Mouse (Mus musculus) ES-Bruce4 (cell line): ENCODE results near the gene Gpr156.

Source experiments
- CTCF ChIP-seq: IDR thresholded peaks from one replicate; pipeline ENCODE4 v1.8.1; 2011; ENCODE audit warnings: low read depth, low read length
- EP300 ChIP-seq: IDR thresholded peaks from 2 replicates; pipeline ENCODE4 v1.6.1; 2011; ENCODE audit warnings: low read depth, low read length; ENCODE audit not compliant: insufficient read depth
- POLR2A ChIP-seq: IDR thresholded peaks from one replicate; pipeline ENCODE4 v1.8.1; 2011; ENCODE audit warnings: low read length; ENCODE audit not compliant: insufficient read depth

- TF ChIP-seq CTCF, result no peak
- no peak for TF ChIP-seq POLR2A
- TF ChIP-seq EP300, result no peak
These were observed 41.6 kb upstream of the Gpr156 start for GRCm38 (mm10) chr16:37874501-37875235.
